Mouse (Mus musculus): Measurements from ENCODE around the gene Samd4b. TPM values are rescaled to one million over a fixed set of nuclear protein-coding genes. Genes with fewer than 3 reads are reported as not detected.

Samd4b gene
- polyA plus RNA-seq, 1 experiment from 2014 or later = 40.7 TPM

GRCm38 (mm10) chr7:28385196-28385595 lies 212.7 kb downstream of the Samd4b start:
- ATAC-seq (replicated peaks; ENCODE audit: low FRiP score) (no peak), DNase-seq (ENCODE audit: low spot score) (no peak)
- no peaks in the 10 kb centered on the region for H3K27me3 ChIP-seq (ENCODE audit: control insufficient read depth, insufficient read depth, low read length)
- H3K27ac ChIP-seq (ENCODE audit: low read depth, low read length) = no peak overlapping the region
- H3K9ac ChIP-seq (ENCODE audit: low read length) = no peak overlapping the region
- H3K36me3 ChIP-seq (ENCODE audit: control insufficient read depth, insufficient read depth, low read length) = peaks cover 6% of the 10 kb centered on the region; the same call in 1 of the 2 replicates
- H3K4me2 ChIP-seq (ENCODE audit: low read depth, low read length, severe bottlenecking) = no peak overlapping the region
- H3K9me3 ChIP-seq (ENCODE audit: control insufficient read depth, low read length) = no peaks in the 10 kb centered on the region
- no peak overlapping the region for H3K4me3 ChIP-seq (ENCODE audit: low read depth, low read length)
- 93% methylated on average over 9 of the region's 9 CpGs for WGBS
- peaks cover 11% of the 10 kb centered on the region; the same call in 1 of the 2 replicates for H3K4me1 ChIP-seq (replicated peaks; ENCODE audit: control insufficient read depth, insufficient read depth, low read length)

- no peak overlapping the region for H3K4me2 ChIP-seq (ENCODE audit: low read depth, low read length, severe bottlenecking)
- H3K36me3 ChIP-seq (ENCODE audit: control insufficient read depth, insufficient read depth, low read length) = peaks cover 4% of the 10 kb centered on the region; the same call in 1 of the 2 replicates
- no peaks in the 10 kb centered on the region for H3K9me3 ChIP-seq (ENCODE audit: control insufficient read depth, low read length)
- DNase-seq (ENCODE audit: low spot score) (no peak), ATAC-seq (replicated peaks; ENCODE audit: low FRiP score) (no peak)
- H3K9ac ChIP-seq (ENCODE audit: low read length) = no peak overlapping the region
- peaks cover 14% of the 10 kb centered on the region; the same call in 1 of the 2 replicates for H3K4me1 ChIP-seq (replicated peaks; ENCODE audit: control insufficient read depth, insufficient read depth, low read length)
- H3K4me3 ChIP-seq (ENCODE audit: low read depth, low read length) = no peak overlapping the region
- WGBS = 84% methylated on average over 6 of the region's 6 CpGs
- no peak overlapping the region for H3K27ac ChIP-seq (ENCODE audit: low read depth, low read length)
- H3K27me3 ChIP-seq (ENCODE audit: control insufficient read depth, insufficient read depth, low read length) = no peaks in the 10 kb centered on the region
Observed at GRCm38 (mm10) chr7:28384162-28384561, 213.8 kb downstream of the Samd4b start.

DNA sequence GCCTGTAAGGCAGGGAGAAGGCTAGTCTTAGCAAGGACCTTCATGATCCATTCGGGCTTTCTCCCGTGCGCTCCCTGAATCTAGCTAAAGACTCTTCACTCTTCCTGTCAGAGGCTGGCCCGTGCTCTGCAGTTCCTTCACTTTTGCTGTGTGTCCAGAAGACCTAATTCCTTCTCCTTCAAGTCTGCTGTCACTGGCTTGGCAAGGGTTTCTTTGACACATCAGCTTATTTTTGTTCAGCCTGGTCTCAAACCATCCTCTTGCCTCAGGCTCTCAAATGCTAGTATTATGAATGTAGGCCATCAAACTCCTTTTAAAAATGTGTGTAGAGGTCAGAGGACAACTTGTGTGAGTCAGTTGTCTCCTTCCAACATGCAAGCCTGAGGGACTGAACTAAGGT lies 214.3 kb downstream of the Samd4b start:
- H3K9me3 ChIP-seq (ENCODE audit: control insufficient read depth, low read length) = no peaks in the 10 kb centered on the region
- H3K9ac ChIP-seq (ENCODE audit: low read length) = no peak overlapping the region
- no peak overlapping the region for H3K4me3 ChIP-seq (ENCODE audit: low read depth, low read length)
- no peak for DNase-seq (ENCODE audit: low spot score)
- ATAC-seq (replicated peaks; ENCODE audit: low FRiP score) = no peak
- H3K27ac ChIP-seq (ENCODE audit: low read depth, low read length) = no peak overlapping the region
- H3K4me1 ChIP-seq (replicated peaks; ENCODE audit: control insufficient read depth, insufficient read depth, low read length) = peaks cover 16% of the 10 kb centered on the region; the same call in 1 of the 2 replicates
- H3K36me3 ChIP-seq (ENCODE audit: control insufficient read depth, insufficient read depth, low read length) = peaks cover 4% of the 10 kb centered on the region; the same call in 1 of the 2 replicates
- H3K4me2 ChIP-seq (ENCODE audit: low read depth, low read length, severe bottlenecking) = no peak overlapping the region
- no peaks in the 10 kb centered on the region for H3K27me3 ChIP-seq (ENCODE audit: control insufficient read depth, insufficient read depth, low read length)
- WGBS = 87% methylated on average over 4 of the region's 4 CpGs

GRCm38 (mm10) chr7:28382981-28383396 lies 215.0 kb downstream of the Samd4b start:
- no peaks in the 10 kb centered on the region for H3K9me3 ChIP-seq (ENCODE audit: control insufficient read depth, low read length)
- H3K36me3 ChIP-seq (ENCODE audit: control insufficient read depth, insufficient read depth, low read length) = peaks cover under 1% of the 10 kb centered on the region; the same call in 1 of the 2 replicates
- peaks cover 22% of the 10 kb centered on the region for H3K4me1 ChIP-seq (replicated peaks; ENCODE audit: control insufficient read depth, insufficient read depth, low read length)
- no peak overlapping the region for H3K4me2 ChIP-seq (ENCODE audit: low read depth, low read length, severe bottlenecking)
- ATAC-seq (replicated peaks; ENCODE audit: low FRiP score) (no peak), DNase-seq (ENCODE audit: low spot score) (no peak)
- 0 out of 2 replicates have a peak, but pooled peaks cover 2% of the 10 kb centered on the region for H3K27me3 ChIP-seq (ENCODE audit: control insufficient read depth, insufficient read depth, low read length)
- no peak overlapping the region for H3K4me3 ChIP-seq (ENCODE audit: low read depth, low read length)
- H3K9ac ChIP-seq (ENCODE audit: low read length) = no peak overlapping the region
- WGBS = 74% methylated on average over 11 of the region's 11 CpGs
- no peak overlapping the region for H3K27ac ChIP-seq (ENCODE audit: low read depth, low read length)

- Histone ChIP-seq H3K27me3 (ENCODE audit: control insufficient read depth, insufficient read depth, low read length) (0 out of 2 replicates have a peak, but pooled peaks cover 2% of the 10 kb centered on the region), H3K9me3 (ENCODE audit: control insufficient read depth, low read length) (no peaks in the 10 kb centered on the region), H3K9ac (ENCODE audit: low read length) (no peak overlapping the region; the same call in 1 of the 2 replicates), H3K4me2 (ENCODE audit: low read depth, low read length, severe bottlenecking) (peak overlapping the region; percentile 54; the same call in 1 of the 2 replicates), H3K27ac (ENCODE audit: low read depth, low read length) (no peak overlapping the region), H3K4me1 (replicated peaks; ENCODE audit: control insufficient read depth, insufficient read depth, low read length) (peaks cover 24% of the 10 kb centered on the region), H3K36me3 (ENCODE audit: control insufficient read depth, insufficient read depth, low read length) (no peaks in the 10 kb centered on the region; the same call in 1 of the 2 replicates), H3K4me3 (ENCODE audit: low read depth, low read length) (no peak overlapping the region)
- 71% methylated on average over 9 of the region's 12 CpGs for WGBS
- DNase-seq (ENCODE audit: low spot score) (no peak), ATAC-seq (replicated peaks; ENCODE audit: low FRiP score) (no peak)
Observed at GRCm38 (mm10) chr7:28382347-28382951, 215.5 kb downstream of the Samd4b start.

- H3K4me1 ChIP-seq (replicated peaks; ENCODE audit: control insufficient read depth, insufficient read depth, low read length) = peaks cover 24% of the 10 kb centered on the region
- H3K27ac ChIP-seq (ENCODE audit: low read depth, low read length) = peak overlapping the region; percentile 66
- H3K4me2 ChIP-seq (ENCODE audit: low read depth, low read length, severe bottlenecking) = peak overlapping the region; percentile 54
- DNase-seq (ENCODE audit: low spot score) (peak; percentile 80), ATAC-seq (replicated peaks; ENCODE audit: low FRiP score) (no peak)
- H3K27me3 ChIP-seq (ENCODE audit: control insufficient read depth, insufficient read depth, low read length) = 0 out of 2 replicates have a peak, but pooled peaks cover 2% of the 10 kb centered on the region
- WGBS = 3% methylated on average over 19 of the region's 20 CpGs
- peak overlapping the region; percentile 24 for H3K4me3 ChIP-seq (ENCODE audit: low read depth, low read length)
- H3K36me3 ChIP-seq (ENCODE audit: control insufficient read depth, insufficient read depth, low read length) = no peaks in the 10 kb centered on the region
- no peaks in the 10 kb centered on the region for H3K9me3 ChIP-seq (ENCODE audit: control insufficient read depth, low read length)
- peak overlapping the region; percentile 69 for H3K9ac ChIP-seq (ENCODE audit: low read length)
Observed at GRCm38 (mm10) chr7:28381938-28382337, 216.0 kb downstream of the Samd4b start.

- peak; percentile 73 for DNase-seq (ENCODE audit: low spot score)
- ATAC-seq (replicated peaks; ENCODE audit: low FRiP score) = peak; percentile 40; the same call in 1 of the 2 replicates
- H3K4me1 ChIP-seq (replicated peaks; ENCODE audit: control insufficient read depth, insufficient read depth, low read length) = peaks cover 27% of the 10 kb centered on the region
- no peaks in the 10 kb centered on the region for H3K9me3 ChIP-seq (ENCODE audit: control insufficient read depth, low read length)
- peak overlapping the region; percentile 66 for H3K27ac ChIP-seq (ENCODE audit: low read depth, low read length)
- no peaks in the 10 kb centered on the region for H3K36me3 ChIP-seq (ENCODE audit: control insufficient read depth, insufficient read depth, low read length)
- peak overlapping the region; percentile 10; the same call in 1 of the 2 replicates for H3K4me3 ChIP-seq (ENCODE audit: low read depth, low read length)
- peak overlapping the region; percentile 54 for H3K4me2 ChIP-seq (ENCODE audit: low read depth, low read length, severe bottlenecking)
- peak overlapping the region; percentile 69 for H3K9ac ChIP-seq (ENCODE audit: low read length)
- 6% methylated on average over 30 of the region's 30 CpGs for WGBS
- 0 out of 2 replicates have a peak, but pooled peaks cover 2% of the 10 kb centered on the region for H3K27me3 ChIP-seq (ENCODE audit: control insufficient read depth, insufficient read depth, low read length)
Observed at GRCm38 (mm10) chr7:28381017-28381790, 216.7 kb downstream of the Samd4b start.

GRCm38 (mm10) chr7:28380237-28381016 lies 217.5 kb downstream of the Samd4b start, which contains the start of gene Zfp36:
Zfp36 (minus strand) TSS chr7:28380253.
- H3K9me3 ChIP-seq (ENCODE audit: control insufficient read depth, low read length) = no peaks in the 10 kb centered on the region
- peaks cover 31% of the 10 kb centered on the region for H3K4me1 ChIP-seq (replicated peaks; ENCODE audit: control insufficient read depth, insufficient read depth, low read length)
- peak within 1 kb of the TSS; percentile 66; the same call in 1 of the 2 replicates for H3K27ac ChIP-seq (ENCODE audit: low read depth, low read length)
- 57% methylated on average over 17 of the region's 17 CpGs for WGBS
- no peaks in the 10 kb centered on the region for H3K36me3 ChIP-seq (ENCODE audit: control insufficient read depth, insufficient read depth, low read length)
- DNase-seq (ENCODE audit: low spot score) (no peak), ATAC-seq (replicated peaks; ENCODE audit: low FRiP score) (no peak)
- 0 out of 2 replicates have a peak, but pooled peaks cover 2% of the 10 kb centered on the region for H3K27me3 ChIP-seq (ENCODE audit: control insufficient read depth, insufficient read depth, low read length)
- H3K9ac ChIP-seq (ENCODE audit: low read length) = peak within 1 kb of the TSS; percentile 72
- H3K4me3 ChIP-seq (ENCODE audit: low read depth, low read length) = peak within 1 kb of the TSS; percentile 47
- H3K4me2 ChIP-seq (ENCODE audit: low read depth, low read length, severe bottlenecking) = peak within 1 kb of the TSS; percentile 78

All from forebrain, embryonic 11.5 days (tissue).